In the genomic region with DNA sequence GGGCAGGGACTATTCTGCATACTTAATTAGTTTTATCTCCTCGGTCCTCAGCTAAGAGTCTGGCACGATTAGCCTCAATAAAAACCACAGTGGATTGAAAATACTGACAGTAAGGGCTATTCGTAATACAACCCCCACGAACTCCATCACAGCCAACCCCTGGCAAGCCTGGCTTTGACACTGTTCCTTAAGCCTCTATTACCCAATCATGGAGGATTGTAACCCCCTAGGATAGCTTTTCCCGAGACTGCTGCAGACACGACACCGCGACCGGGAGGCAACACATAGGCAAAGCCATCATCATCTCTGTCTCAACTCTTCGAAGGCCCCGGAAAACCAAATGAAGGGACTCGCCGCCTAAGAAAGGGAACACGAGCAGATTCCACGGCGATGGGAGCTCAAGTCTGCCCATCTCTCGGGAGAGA, we compare ENCODE assay signal across 8 mouse cellular contexts. TPM values are rescaled to one million over a fixed set of nuclear protein-coding genes. Genes with fewer than 3 reads are reported as not detected.
DNase-seq lines count a peak whose midpoint lies in the region; ATAC-seq and TF ChIP-seq lines count a peak whose summit lies in the region.

No protein-coding gene starts in this region.

- H3K9me3 ChIP-seq in hindbrain, embryonic 12.5 days (replicated peaks) = no peaks in the 10 kb centered on the region

- H3K4me2 ChIP-seq in hindbrain, embryonic 12.5 days (replicated peaks) = peak overlapping the region; percentile 79

- H3K4me3 ChIP-seq in lung, adult 2 months (replicated peaks; ENCODE audit: extremely low read depth, low read depth, low read length) = peak overlapping the region; percentile 77
- peak overlapping the region; percentile 72 for H3K4me3 ChIP-seq in hindbrain, embryonic 12.5 days

- intact Hi-C loops in gastrocnemius, postnatal 14 days (cut with DNase I; ENCODE audit: low total_unique reads) = no loop called here

- WGBS in lung, adult 2 months = under 1% methylated on average over 17 of the region's 17 CpGs
- under 1% methylated on average over 17 of the region's 17 CpGs for WGBS in hindbrain, embryonic 12.5 days

- H3K36me3 ChIP-seq in hindbrain, embryonic 12.5 days = peaks cover 13% of the 10 kb centered on the region

- TF ChIP-seq CTCF in lung, adult 2 months (IDR thresholded peaks at IDR 0.05; ENCODE audit: insufficient read depth, low read length) = no peak

- no peaks in the 10 kb centered on the region; the same call in 1 of the 2 replicates for H3K27me3 ChIP-seq in hindbrain, embryonic 12.5 days

- no peak for DNase-seq in lung, adult 2 months
- DNase-seq in lung, postnatal 36 days = no peak
- peak; percentile 20 for DNase-seq in c-Kit-negative CD71-positive TER-119-positive erythroid progenitor cells, embryonic 14.5 days (ENCODE audit: low read depth, low spot score)
- DNase-seq in right cerebral cortex, adult 2 months (ENCODE audit: low spot score in 2 of 2) = no peak
- DNase-seq in urinary bladder, adult 18-20 months (ENCODE audit: low spot score in 2 of 2) = no peak
- no peak for DNase-seq in gastrocnemius, postnatal 14 days

- H3K4me1 ChIP-seq in lung, adult 2 months (ENCODE audit: control insufficient read depth, insufficient read depth, low read length) = peaks cover 5% of the 10 kb centered on the region
- H3K4me1 ChIP-seq in hindbrain, embryonic 12.5 days = peaks cover 12% of the 10 kb centered on the region

- no peak for TF ChIP-seq POLR2A in lung, adult 2 months (IDR thresholded peaks at IDR 0.05; ENCODE audit: borderline replicate concordance, extremely low read depth, low read depth, low read length)

- no peak for ATAC-seq in hindbrain, embryonic 12.5 days (ENCODE audit: low FRiP score)
- ATAC-seq in megakaryocyte-erythroid progenitor cell, adult 5-6 weeks (replicated peaks; ENCODE audit: low FRiP score, low TSS enrichment, poor library complexity, severe bottlenecking) = peak; percentile 53

- peak overlapping the region; percentile 90 for H3K9ac ChIP-seq in hindbrain, embryonic 12.5 days

- H3K27ac ChIP-seq in hindbrain, embryonic 12.5 days = peak overlapping the region; percentile 92

RNA-seq across cellular contexts. Expression of a gene that starts 0.6 kb away (rescaled TPM):
- polyA plus RNA-seq in lung, adult 2 months (2012; rRNA removed) = 8.9 and 14.1 TPM in 2 replicates
- 130 and 135 TPM in 2 replicates for polyA plus RNA-seq in hindbrain, embryonic 12.5 days (2016; fragmentation: Nextera tagmentation; extraction: Ambion mirVana)
- 95.7 and 110 TPM in 2 replicates for total RNA-seq in megakaryocyte-erythroid progenitor cell, adult 5-6 weeks (2014; fragmentation: Nextera tagmentation)
- total RNA-seq in megakaryocyte-erythroid progenitor cell, adult 5-6 weeks (2017) = 92.5 and 102 TPM in 2 replicates
- 10 to 100 TPM; 49.2 to 50.9 TPM for total RNA-seq in gastrocnemius, postnatal 14 days (2021)

RNA-seq across cellular contexts. Expression of a gene that starts 48.3 kb away (rescaled TPM):
- 7.2 and 13.4 TPM in 2 replicates for polyA plus RNA-seq in lung, adult 2 months (2012; rRNA removed)
- polyA plus RNA-seq in hindbrain, embryonic 12.5 days (2016; fragmentation: Nextera tagmentation; extraction: Ambion mirVana) = 25.3 TPM in 2 replicates
- total RNA-seq in megakaryocyte-erythroid progenitor cell, adult 5-6 weeks (2014; fragmentation: Nextera tagmentation) = 183 and 189 TPM in 2 replicates
- 338 and 364 TPM in 2 replicates for total RNA-seq in megakaryocyte-erythroid progenitor cell, adult 5-6 weeks (2017)
- total RNA-seq in gastrocnemius, postnatal 14 days (2021) = 10 to 100 TPM; 25.1 to 34.3 TPM

Comparison
In these comparisons a context has a peak if more than half of its experiments do, and no peak if none do; other contexts are left out.
1. RNA of a gene that starts 48.3 kb away (total RNA-seq): 183 to 364 TPM in megakaryocyte-erythroid progenitor cell, adult 5-6 weeks; 25.1 to 34.3 TPM in gastrocnemius, postnatal 14 days; every median in the first group is over 4 times any median in the second.